Mouse (Mus musculus) embryonic fibroblast, embryonic 13.5 days (primary cell): Measurements from ENCODE around the gene Ncoa3.

Source experiments
- CTCF ChIP-seq: IDR thresholded peaks from 2 replicates; pipeline ENCODE4 v1.5.1; 2011; ENCODE audit warnings: mild to moderate bottlenecking, control low read depth, low read length, moderate library complexity, borderline replicate concordance; ENCODE audit not compliant: insufficient read depth
- POLR2A ChIP-seq: IDR thresholded peaks from 2 replicates; pipeline ENCODE4 v1.6.1; 2011; ENCODE audit warnings: low read depth, mild to moderate bottlenecking, control low read depth, low read length, moderate library complexity

GRCm38 (mm10) chr2:165964121-165964520 is 28.3 kb upstream of the Ncoa3 start:
- TF ChIP-seq CTCF = no peak
- TF ChIP-seq POLR2A = no peak
